Mouse (Mus musculus) embryo, embryonic 11 days (tissue): ENCODE results near the gene Mllt1.

Experiments
- DNase-seq: peaks from one replicate; pipeline ENCODE4 v3.0.0-alpha.2; 2015

The Mllt1 gene

DNA sequence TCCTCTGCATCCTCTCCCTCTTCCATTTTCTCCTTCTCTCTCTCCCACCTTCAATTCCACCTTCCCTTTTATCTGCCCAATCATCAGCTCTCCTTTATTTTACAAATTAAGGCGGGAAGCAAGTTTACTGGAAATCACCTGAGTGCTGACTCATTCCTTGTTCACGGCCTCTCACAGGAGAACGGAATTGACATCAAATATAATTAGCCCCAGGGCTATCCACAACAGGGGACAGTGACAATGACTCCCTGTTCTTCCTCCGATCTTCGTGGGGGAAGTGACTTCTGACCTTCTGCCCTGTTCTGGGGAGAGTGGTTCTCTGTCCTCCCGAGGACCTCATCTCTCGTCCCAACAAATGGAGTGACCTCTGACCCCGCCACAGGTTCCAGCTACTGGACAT is 58.2 kb downstream of the Mllt1 start:
- DNase-seq, result no peak

- DNase-seq, result no peak
Observed at GRCm38 (mm10) chr17:56876465-56876864, 58.8 kb downstream of the Mllt1 start.

GRCm38 (mm10) chr17:56874936-56875651 is 60.1 kb downstream of the Mllt1 start, which contains the start of gene 1700061G19Rik:
TSS of gene 1700061G19Rik (plus strand) at chr17:56875477.
- DNase-seq, result no peak

GRCm38 (mm10) chr17:56874237-56874636 is 61.0 kb downstream of the Mllt1 start, which contains the start of gene Acsbg2:
TSS of gene Acsbg2 (minus strand) at chr17:56874447.
- DNase-seq, result no peak

DNA sequence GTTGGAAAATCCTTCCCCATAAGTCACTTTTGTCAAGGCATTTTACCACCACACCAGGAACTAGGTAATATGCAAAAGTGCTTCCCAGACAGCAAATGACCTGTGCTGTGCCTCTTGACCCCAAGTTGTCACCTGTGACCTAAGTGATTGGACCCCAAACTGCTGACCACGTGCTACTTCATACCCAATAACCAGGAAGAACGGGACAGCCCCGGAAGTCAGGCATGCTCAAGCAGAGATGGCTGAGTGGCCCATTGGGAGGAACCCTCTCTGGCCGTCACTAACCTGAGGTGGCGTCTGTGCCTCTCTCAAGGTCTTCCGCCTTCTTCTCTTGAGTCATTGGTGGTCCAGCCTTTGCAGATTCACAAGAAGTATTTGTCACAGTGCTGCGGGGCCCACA is 62.7 kb downstream of the Mllt1 start:
- no peak for DNase-seq

DNA sequence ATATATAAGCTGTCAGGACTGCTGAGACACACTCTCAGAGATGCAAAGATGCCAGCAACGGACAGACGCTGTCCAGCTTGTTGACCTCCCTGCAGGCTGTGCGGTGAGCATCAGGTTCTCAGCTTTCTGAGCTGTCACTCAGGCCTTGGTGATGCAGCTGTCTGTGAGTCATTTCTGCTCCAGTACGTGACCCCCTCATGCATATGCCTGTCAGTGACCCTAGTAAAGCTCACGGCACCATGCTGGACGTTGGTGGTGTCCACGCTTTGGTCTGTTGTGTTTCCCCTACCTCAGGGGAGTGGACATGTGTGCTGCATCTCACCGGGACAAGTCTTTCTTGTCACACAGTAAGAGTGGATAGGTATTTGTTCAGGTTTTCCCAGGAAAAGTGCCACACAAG is 63.4 kb downstream of the Mllt1 start:
- no peak for DNase-seq

GRCm38 (mm10) chr17:56870287-56870953 is 64.8 kb downstream of the Mllt1 start:
- no peak for DNase-seq

DNA sequence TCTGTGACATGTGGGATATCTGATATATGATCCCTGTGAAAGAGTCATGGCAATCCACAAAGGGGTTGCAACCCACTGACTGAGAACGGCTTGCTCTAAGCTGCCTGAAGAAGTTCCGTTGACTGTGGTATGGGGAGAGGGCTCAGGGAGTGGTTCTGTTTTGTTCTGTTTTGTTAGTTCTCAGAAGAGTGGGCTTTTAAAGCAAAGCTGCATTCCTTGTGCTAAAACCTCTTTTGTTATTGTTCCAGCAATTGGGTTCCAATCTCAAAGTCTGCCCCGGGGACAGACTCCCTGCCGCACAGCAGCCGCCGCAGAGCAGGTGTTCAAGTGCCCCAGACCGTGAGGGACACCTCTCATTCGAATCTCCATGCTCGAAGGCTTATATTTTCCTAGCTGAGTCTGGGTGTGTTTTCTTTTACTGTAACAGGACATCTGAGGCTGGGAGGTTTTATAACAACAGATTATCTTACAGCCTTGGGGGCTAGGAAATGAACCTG is 65.7 kb downstream of the Mllt1 start:
- DNase-seq, result no peak

DNA sequence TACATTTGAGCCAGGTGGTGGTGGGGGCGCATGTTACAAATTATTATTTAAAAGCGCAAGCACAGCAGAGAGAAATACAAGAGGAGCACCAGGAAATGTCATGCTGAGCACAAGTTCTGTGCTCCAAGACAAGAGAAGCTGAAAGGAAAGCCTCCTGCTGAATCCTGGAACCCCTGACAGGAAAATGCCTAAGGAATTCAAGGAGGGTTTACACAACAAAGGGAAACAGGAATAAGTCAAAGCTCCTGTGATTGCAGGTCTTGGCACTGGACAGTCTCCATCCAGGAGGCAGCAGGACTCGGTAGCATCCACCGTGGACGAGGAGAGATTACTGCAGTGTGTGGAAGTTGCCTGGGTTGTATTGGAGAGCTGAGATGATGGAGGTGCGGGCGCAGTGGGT is 69.1 kb downstream of the Mllt1 start:
- no peak for DNase-seq

DNA sequence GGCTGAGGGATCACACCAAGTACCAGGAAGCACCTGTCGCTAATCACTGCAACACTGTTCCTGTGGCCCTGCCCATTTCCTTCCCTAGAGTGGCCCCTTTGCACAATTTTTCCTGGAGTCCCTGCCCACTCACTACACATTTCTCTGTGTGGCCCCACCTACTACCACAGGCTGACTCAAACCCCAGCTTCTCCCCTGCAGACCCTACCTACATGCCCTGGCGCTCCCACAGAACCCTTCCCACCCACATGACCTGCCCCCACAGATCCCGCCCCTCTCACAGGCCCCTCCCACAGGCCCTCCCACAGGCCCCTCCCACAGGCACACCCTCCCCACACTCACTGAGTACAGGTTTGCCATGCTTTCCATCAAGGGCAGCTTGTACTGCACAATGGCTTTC is 74.0 kb downstream of the Mllt1 start:
- no peak for DNase-seq

GRCm38 (mm10) chr17:56858922-56859321 is 76.3 kb downstream of the Mllt1 start:
- DNase-seq, result no peak

GRCm38 (mm10) chr17:56858216-56858615 is 77.0 kb downstream of the Mllt1 start:
- peak; percentile 64 for DNase-seq

GRCm38 (mm10) chr17:56855421-56855820 is 79.8 kb downstream of the Mllt1 start:
- no peak for DNase-seq

DNA sequence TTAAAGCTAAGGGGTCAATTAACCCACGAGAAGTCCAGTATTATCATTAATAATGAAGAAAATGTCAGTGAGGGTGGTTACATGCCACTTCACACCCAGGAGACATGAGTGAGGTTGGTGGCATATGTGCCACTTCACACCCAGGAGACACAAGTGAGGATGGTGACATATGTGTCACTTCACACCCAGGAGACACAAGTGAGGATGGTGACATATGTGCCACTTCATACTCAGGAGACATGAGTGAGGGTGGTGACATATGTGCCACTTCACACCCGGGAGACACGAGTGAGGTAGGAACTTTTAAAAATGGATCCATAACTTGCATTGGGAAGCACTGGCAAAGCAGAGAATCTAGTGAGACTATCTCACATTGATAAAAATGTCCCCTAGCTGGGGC is 84.0 kb downstream of the Mllt1 start:
- no peak for DNase-seq

DNA sequence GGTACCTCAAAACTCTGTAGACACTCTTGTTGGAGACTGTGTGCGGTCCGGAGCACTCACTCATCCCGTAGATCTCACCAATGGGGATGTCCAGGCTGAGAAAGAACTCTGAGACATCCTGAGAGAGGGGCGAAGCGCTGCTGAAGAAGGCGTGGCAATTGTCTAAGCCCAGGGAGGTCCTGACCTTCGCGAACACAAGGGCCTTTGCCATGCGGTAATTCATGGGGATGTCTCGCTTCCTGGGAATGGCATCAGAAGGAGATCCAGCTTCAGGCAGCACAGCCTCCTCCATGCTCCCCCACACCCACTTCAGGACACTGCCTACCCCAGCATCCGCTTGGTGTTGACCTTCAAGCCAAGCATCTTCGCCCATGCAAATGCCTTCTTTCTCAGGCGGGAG is 85.5 kb downstream of the Mllt1 start:
- no peak for DNase-seq

DNA sequence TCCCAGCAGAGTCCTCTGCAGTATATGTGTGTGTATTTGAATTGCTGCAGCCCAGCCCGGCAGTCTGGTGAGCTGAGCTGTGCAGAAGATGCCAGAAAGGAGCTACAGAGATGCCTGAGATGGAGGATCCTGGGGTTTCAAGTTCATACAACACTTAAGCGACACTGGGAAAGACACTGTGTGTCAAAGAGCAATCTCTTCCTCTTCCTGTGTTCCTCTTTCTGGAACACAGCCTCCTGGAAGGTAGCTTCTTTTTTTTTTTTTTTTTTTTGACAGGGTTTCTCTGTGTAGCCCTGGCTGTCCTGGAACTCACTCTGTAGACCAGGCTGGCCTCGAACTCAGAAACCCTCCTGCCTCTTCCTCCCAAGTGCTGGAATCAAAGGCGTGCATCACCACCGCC is 86.4 kb downstream of the Mllt1 start:
- DNase-seq, result no peak

DNA sequence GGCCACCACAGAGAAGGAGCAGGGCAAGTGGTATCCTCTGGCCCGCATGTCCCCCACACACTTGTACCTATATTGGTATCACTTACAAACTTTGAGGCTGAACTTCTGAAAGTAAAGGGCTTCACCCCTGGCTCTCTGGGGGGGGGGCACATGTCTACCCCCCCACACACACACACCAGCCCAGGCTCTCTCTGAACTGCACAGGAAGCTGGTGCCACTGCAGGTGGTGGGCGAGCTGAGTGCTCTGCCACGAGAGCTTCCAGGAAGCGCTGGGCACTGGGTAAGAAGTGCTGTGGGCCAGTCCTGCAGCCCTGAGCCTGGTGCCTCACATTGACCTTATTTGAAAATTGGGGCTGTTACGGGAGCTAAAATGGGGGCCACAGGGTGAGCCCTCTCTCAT is 91.5 kb downstream of the Mllt1 start:
- DNase-seq, result no peak
